Mouse (Mus musculus): ENCODE results near the gene Pgbd1.
A peak's percentile ranks its signal among the peaks of the same experiment; 100 is the strongest.
"Not testable (repeated sequence)": the region's sequence is repeated elsewhere in the genome, so short reads cannot be mapped to it uniquely, and the experiment has no call there.

The Pgbd1 gene

GRCm38 (mm10) chr13:21415750-21416149 lies 25.1 kb downstream of the Pgbd1 start:
- no peak for DNase-seq (ENCODE audit: low spot score)

GRCm38 (mm10) chr13:21415266-21415665 lies 25.6 kb downstream of the Pgbd1 start:
- DNase-seq (ENCODE audit: low spot score), result no peak

- DNase-seq (ENCODE audit: low spot score), result no peak
Measured at GRCm38 (mm10) chr13:21414231-21415212, 26.3 kb downstream of the Pgbd1 start.

GRCm38 (mm10) chr13:21408805-21409459 lies 31.9 kb downstream of the Pgbd1 start:
- no peak for DNase-seq (ENCODE audit: low spot score)

GRCm38 (mm10) chr13:21407969-21408804 lies 32.7 kb downstream of the Pgbd1 start:
- peak; percentile 36 for DNase-seq (ENCODE audit: low spot score)

GRCm38 (mm10) chr13:21407341-21407740 lies 33.5 kb downstream of the Pgbd1 start:
- DNase-seq (ENCODE audit: low spot score), result no peak

GRCm38 (mm10) chr13:21402848-21403247 lies 38.0 kb downstream of the Pgbd1 start:
- no peak for DNase-seq (ENCODE audit: low spot score)

- DNase-seq (ENCODE audit: low spot score), result peak; percentile 25
Measured at GRCm38 (mm10) chr13:21402287-21402846, 38.5 kb downstream of the Pgbd1 start, which contains the start of gene Zkscan3. Gene Zkscan3, minus strand, starts transcription at chr13:21402755.

GRCm38 (mm10) chr13:21401636-21402286 lies 39.1 kb downstream of the Pgbd1 start:
- DNase-seq (ENCODE audit: low spot score), result no peak

GRCm38 (mm10) chr13:21401166-21401565 lies 39.7 kb downstream of the Pgbd1 start:
- DNase-seq (ENCODE audit: low spot score), result no peak

- no peak for DNase-seq (ENCODE audit: low spot score)
Measured at GRCm38 (mm10) chr13:21397486-21397885, 43.4 kb downstream of the Pgbd1 start.

GRCm38 (mm10) chr13:21396048-21396447 lies 44.8 kb downstream of the Pgbd1 start:
- not testable (repeated sequence) for DNase-seq (ENCODE audit: low spot score)

GRCm38 (mm10) chr13:21395623-21396022 lies 45.2 kb downstream of the Pgbd1 start:
- DNase-seq (ENCODE audit: low spot score), result no peak

GRCm38 (mm10) chr13:21395211-21395610 lies 45.6 kb downstream of the Pgbd1 start:
- no peak for DNase-seq (ENCODE audit: low spot score)

GRCm38 (mm10) chr13:21377773-21378172 lies 63.1 kb downstream of the Pgbd1 start:
- DNase-seq (ENCODE audit: low spot score), result no peak

GRCm38 (mm10) chr13:21372700-21373099 lies 68.2 kb downstream of the Pgbd1 start:
- no peak for DNase-seq (ENCODE audit: low spot score)

Data from urinary bladder, postnatal 10 days (tissue).